Mouse (Mus musculus) midbrain, embryonic 10.5 days (tissue): ENCODE results near the gene Calml4. TPM values are rescaled to one million over a fixed set of nuclear protein-coding genes. Genes with fewer than 3 reads are reported as not detected.

ENCODE experiments used
- DNase-seq: peaks from one replicate; pipeline ENCODE4 v3.0.0-alpha.2; 2017; ENCODE audit warnings: low spot score
- H3K27ac ChIP-seq: fragments of 300-500 bp; sonication (generic); replicated peaks from 2 replicates; pipeline ENCODE4 v1.5.1; 2016; ENCODE audit warnings: mild to moderate bottlenecking
- H3K27me3 ChIP-seq: fragments of 300-500 bp; sonication (generic); 2 replicates; pipeline ENCODE4 v1.6.1; 2016; ENCODE audit warnings: low read depth, mild to moderate bottlenecking; ENCODE audit not compliant: poor library complexity, severe bottlenecking
- H3K36me3 ChIP-seq: fragments of 300-500 bp; sonication (generic); 2 replicates; pipeline ENCODE4 v1.6.1; 2016; ENCODE audit warnings: mild to moderate bottlenecking, moderate library complexity
- H3K4me1 ChIP-seq: fragments of 300-500 bp; sonication (generic); 2 replicates; pipeline ENCODE4 v1.6.1; 2016
- H3K4me3 ChIP-seq: fragments of 300-500 bp; sonication (generic); 2 replicates; pipeline ENCODE4 v1.5.1; 2016; ENCODE audit warnings: mild to moderate bottlenecking, moderate library complexity
- H3K9me3 ChIP-seq: fragments of 300-500 bp; sonication (generic); replicated peaks from 2 replicates; pipeline ENCODE4 v1.6.1; 2016; ENCODE audit warnings: mild to moderate bottlenecking
- WGBS: fragments of 180-500 bp; shearing (Covaris S2); methylation state at CpG from one replicate; pipeline ENCODE4 v1.1.7; 2016; 5-methylcytosine and 5-hydroxymethylcytosine counted together
- polyA plus RNA-seq: library from polyadenylated mRNA; unstranded; fragments of >200 nt; fragmentation: Nextera tagmentation; extraction: Ambion mirVana; gene quantifications from 2 replicates; pipeline ENCODE4 v1.2.1, GENCODE M21; 2016

Calml4 gene
- polyA plus RNA-seq, 1 experiment from 2014 or later: 0.36 TPM

- WGBS: 89% methylated on average over 6 of the region's 6 CpGs
- Histone ChIP-seq H3K4me3 (no peak overlapping the region), H3K27ac (no peak overlapping the region), H3K9me3 (no peaks in the 10 kb centered on the region), H3K4me1 (peaks cover 11% of the 10 kb centered on the region), H3K36me3 (no peaks in the 10 kb centered on the region), H3K27me3 (no peaks in the 10 kb centered on the region)
- no peak for DNase-seq
Observed at GRCm38 (mm10) chr9:62820829-62821228, 37.1 kb upstream of the Calml4 start.

GRCm38 (mm10) chr9:62821811-62822210 is 36.1 kb upstream of the Calml4 start:
- Histone ChIP-seq H3K4me3 (no peak overlapping the region), H3K36me3 (no peaks in the 10 kb centered on the region), H3K27me3 (no peaks in the 10 kb centered on the region), H3K27ac (no peak overlapping the region), H3K9me3 (no peaks in the 10 kb centered on the region), H3K4me1 (peaks cover 21% of the 10 kb centered on the region)
- no peak for DNase-seq
- WGBS: 92% methylated on average over 7 of the region's 7 CpGs

DNA sequence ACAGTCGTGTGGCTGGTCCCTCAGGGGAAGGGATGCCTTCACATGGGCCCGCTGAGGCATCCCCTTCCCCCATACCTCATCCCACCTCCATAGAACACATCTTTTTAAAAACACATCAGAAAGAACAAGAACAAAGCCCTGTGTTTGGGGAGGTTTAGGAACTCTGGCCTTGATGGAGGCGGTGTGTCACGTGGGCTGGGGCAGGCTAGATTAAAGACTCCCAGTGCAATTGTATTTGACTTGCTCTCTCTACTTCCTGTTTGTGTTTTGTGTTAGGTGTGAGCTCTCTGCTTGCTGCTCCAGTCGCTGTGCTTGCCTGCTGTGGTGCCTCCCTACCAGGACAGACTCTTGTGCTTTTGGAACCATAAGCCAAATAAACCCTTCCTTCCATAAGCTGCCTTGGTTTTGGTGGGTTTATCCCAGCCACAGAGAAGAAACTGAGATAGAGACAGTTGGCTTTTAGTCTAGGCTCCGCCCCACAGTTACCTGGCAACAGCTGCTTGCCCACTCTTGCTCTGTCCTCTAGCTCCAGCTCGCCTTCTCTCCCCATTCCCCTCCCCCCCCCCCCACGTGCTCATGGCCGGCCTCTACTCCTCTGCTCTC is 32.0 kb upstream of the Calml4 start:
- 4% methylated on average over 9 of the region's 9 CpGs for WGBS
- H3K4me3 ChIP-seq: peak overlapping the region; percentile 26

GRCm38 (mm10) chr9:62826456-62826855 is 31.4 kb upstream of the Calml4 start:
- under 1% methylated on average over 7 of the region's 7 CpGs for WGBS
- Histone ChIP-seq H3K9me3 (no peaks in the 10 kb centered on the region), H3K4me3 (peak overlapping the region; percentile 26), H3K27ac (peak overlapping the region; percentile 87), H3K27me3 (no peaks in the 10 kb centered on the region), H3K36me3 (no peaks in the 10 kb centered on the region), H3K4me1 (peaks cover 52% of the 10 kb centered on the region)
- DNase-seq: peak; percentile 41

More for the DNA sequence above, 32.0 kb upstream of the Calml4 start:
- Histone ChIP-seq H3K9me3 (no peaks in the 10 kb centered on the region), H3K36me3 (no peaks in the 10 kb centered on the region), H3K4me1 (peaks cover 52% of the 10 kb centered on the region), H3K27me3 (no peaks in the 10 kb centered on the region), H3K27ac (peak overlapping the region; percentile 87)
- DNase-seq: peak; percentile 69

- H3K36me3 ChIP-seq: no peaks in the 10 kb centered on the region
- 4% methylated on average over 24 of the region's 24 CpGs for WGBS
- H3K4me1 ChIP-seq: peaks cover 52% of the 10 kb centered on the region
- H3K27me3 ChIP-seq: no peaks in the 10 kb centered on the region
- peak overlapping the region; percentile 82 for H3K27ac ChIP-seq
- no peaks in the 10 kb centered on the region for H3K9me3 ChIP-seq
- peak; percentile 47 for DNase-seq
- H3K4me3 ChIP-seq: peak overlapping the region; percentile 41
Observed at GRCm38 (mm10) chr9:62827939-62828652, 29.8 kb upstream of the Calml4 start.

DNA sequence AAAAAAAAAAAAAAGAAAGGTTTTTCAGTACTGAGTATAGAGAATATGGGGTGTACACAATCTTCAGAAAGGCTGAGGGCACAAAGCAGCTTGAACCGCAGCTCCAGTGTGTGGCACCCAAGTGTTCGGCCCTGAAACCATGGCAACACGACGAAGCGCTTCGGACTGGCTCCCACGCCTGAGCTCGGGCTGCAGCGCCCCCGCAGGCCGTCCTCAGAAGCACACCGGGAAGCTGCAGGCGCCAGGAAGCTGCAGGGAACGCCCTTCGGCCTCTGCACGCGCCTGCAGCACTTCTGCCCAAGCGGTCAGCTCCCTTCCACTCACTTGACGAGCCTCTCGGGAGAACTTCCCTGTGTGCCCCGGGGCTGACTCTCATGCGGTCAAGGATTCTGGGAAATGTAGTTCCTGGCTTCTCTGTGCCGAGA is 29.2 kb upstream of the Calml4 start:
- no peaks in the 10 kb centered on the region for H3K27me3 ChIP-seq
- no peaks in the 10 kb centered on the region for H3K36me3 ChIP-seq
- peak; percentile 98 for DNase-seq
- no peaks in the 10 kb centered on the region for H3K9me3 ChIP-seq
- WGBS: under 1% methylated on average over 23 of the region's 23 CpGs
- peak overlapping the region; percentile 82 for H3K27ac ChIP-seq
- peak overlapping the region; percentile 41 for H3K4me3 ChIP-seq
- peaks cover 52% of the 10 kb centered on the region for H3K4me1 ChIP-seq

DNA sequence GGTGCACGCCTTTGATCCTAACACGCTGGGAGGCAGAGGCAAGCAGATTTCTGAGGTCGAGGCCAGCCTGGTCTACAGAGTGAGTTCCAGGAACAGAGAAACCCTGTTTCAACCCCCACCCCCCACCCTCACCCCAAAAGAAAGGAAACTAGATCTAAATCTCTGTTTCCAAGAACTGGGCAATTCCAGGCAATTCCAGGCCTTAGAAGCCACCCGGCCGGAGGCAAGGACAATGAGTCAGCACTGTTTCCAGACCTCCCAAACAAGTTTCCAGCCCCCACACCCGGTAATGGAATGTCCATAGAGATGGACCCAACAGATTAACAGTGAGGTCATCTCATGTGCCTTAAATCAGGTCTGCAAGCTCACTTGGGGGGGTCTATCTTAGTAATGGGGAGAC is 28.0 kb upstream of the Calml4 start:
- H3K36me3 ChIP-seq: no peaks in the 10 kb centered on the region
- H3K4me1 ChIP-seq: peaks cover 50% of the 10 kb centered on the region
- H3K27me3 ChIP-seq: no peaks in the 10 kb centered on the region
- WGBS: 86% methylated on average over 6 of the region's 6 CpGs
- no peak overlapping the region for H3K4me3 ChIP-seq
- no peak for DNase-seq
- H3K27ac ChIP-seq: no peak overlapping the region
- no peaks in the 10 kb centered on the region for H3K9me3 ChIP-seq

- Histone ChIP-seq H3K27ac (no peak overlapping the region), H3K9me3 (no peaks in the 10 kb centered on the region), H3K36me3 (no peaks in the 10 kb centered on the region), H3K4me3 (no peak overlapping the region), H3K4me1 (peaks cover 33% of the 10 kb centered on the region), H3K27me3 (no peaks in the 10 kb centered on the region; the same call in 1 of the 2 replicates)
- DNase-seq: no peak
- WGBS: 88% methylated on average over 5 of the region's 5 CpGs
Observed at GRCm38 (mm10) chr9:62834906-62835305, 23.0 kb upstream of the Calml4 start.

DNA sequence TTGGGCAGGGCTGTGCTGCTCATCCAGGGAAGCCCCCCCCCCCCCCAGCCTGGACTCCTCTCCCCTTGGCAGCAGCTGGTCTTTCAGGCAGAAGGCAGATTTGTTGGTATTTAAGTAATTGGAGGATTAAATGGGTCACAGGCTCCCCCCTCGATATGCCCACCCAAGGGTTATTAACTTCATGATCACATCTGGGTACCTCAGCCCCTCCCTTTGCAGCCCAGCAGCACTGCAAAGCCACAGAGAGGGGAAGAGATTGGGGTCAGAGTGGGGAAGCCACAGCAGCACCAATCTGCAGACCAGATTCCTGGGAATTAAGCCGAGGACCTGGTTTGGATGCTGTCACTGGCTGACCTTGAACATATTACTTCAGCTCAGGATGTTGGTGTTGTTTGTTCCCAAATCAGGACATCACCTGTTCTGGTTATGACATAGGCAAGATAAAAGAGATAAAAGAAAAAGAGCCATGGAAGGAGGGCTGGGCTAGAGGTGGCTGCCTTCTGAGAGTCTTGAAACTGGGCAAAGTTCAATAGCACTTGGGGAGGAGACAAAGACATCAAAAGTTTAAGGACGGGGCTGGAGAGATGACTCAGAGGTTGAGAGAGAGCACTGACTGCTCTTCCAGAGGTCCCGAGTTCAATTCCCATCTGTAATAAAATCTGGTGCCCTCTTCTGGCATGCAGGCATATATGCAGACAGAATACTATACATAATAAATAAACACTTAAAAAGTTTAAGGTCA is 22.0 kb upstream of the Calml4 start:
- no peaks in the 10 kb centered on the region for H3K36me3 ChIP-seq
- peaks cover 38% of the 10 kb centered on the region for H3K4me1 ChIP-seq
- no peak for DNase-seq
- peaks cover 5% of the 10 kb centered on the region for H3K27me3 ChIP-seq
- H3K27ac ChIP-seq: no peak overlapping the region
- H3K4me3 ChIP-seq: no peak overlapping the region
- H3K9me3 ChIP-seq: no peaks in the 10 kb centered on the region
- WGBS: 66% methylated on average over 4 of the region's 4 CpGs

DNA sequence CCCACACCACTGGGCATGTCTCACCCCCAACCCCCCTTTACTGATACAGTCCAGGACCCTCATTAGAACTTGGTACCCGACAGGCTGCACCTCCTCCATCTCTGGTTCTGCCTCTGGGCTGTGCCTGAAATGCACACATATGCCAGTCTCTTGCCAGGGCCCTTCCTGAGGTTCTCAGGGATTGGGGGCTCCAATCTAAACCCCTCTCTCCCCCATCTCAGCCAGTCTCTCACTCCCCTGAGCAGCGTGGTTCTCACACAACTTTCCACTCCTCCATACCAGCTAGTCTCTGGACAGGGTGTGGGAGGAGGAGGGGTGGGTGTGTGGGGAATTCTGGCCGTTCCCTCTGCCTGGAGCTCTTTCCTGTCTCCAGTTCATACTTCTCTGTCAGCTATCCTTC is 20.3 kb upstream of the Calml4 start:
- no peak for DNase-seq
- no peaks in the 10 kb centered on the region for H3K36me3 ChIP-seq

GRCm38 (mm10) chr9:62838146-62838505 is 19.8 kb upstream of the Calml4 start:
- no peak for DNase-seq
- Histone ChIP-seq H3K36me3 (no peaks in the 10 kb centered on the region), H3K27ac (peak overlapping the region; percentile 96), H3K9me3 (no peaks in the 10 kb centered on the region), H3K27me3 (peaks cover 5% of the 10 kb centered on the region), H3K4me1 (peaks cover 42% of the 10 kb centered on the region), H3K4me3 (peak overlapping the region; percentile 84)
- WGBS: 20% methylated on average over 8 of the region's 8 CpGs

More for the DNA sequence above, 20.3 kb upstream of the Calml4 start:
- Histone ChIP-seq H3K9me3 (no peaks in the 10 kb centered on the region), H3K27ac (peak overlapping the region; percentile 96; the same call in 1 of the 2 replicates), H3K4me1 (peaks cover 41% of the 10 kb centered on the region), H3K27me3 (peaks cover 5% of the 10 kb centered on the region), H3K4me3 (peak overlapping the region; percentile 84; the same call in 1 of the 2 replicates)
- 54% methylated on average over 3 of the region's 3 CpGs for WGBS

- Histone ChIP-seq H3K36me3 (no peaks in the 10 kb centered on the region), H3K27ac (peak within 1 kb of the TSS; percentile 96), H3K27me3 (peaks cover 5% of the 10 kb centered on the region), H3K4me1 (peaks cover 45% of the 10 kb centered on the region), H3K4me3 (peak within 1 kb of the TSS; percentile 84), H3K9me3 (no peaks in the 10 kb centered on the region)
- under 1% methylated on average over 45 of the region's 48 CpGs for WGBS
- DNase-seq: peak; percentile 83
Observed at GRCm38 (mm10) chr9:62838506-62839171, 19.2 kb upstream of the Calml4 start, which contains the start of gene Cln6. Gene Cln6, plus strand, starts transcription at chr9:62838785.
